Mouse (Mus musculus): ENCODE measurements around the gene Atp5h. TPM values are rescaled to one million over a fixed set of nuclear protein-coding genes. Genes with fewer than 3 reads are reported as not detected.
"Not testable (repeated sequence)": the region's sequence is repeated elsewhere in the genome, so short reads cannot be mapped to it uniquely, and the experiment has no call there.

The Atp5h gene
- 877 and 886 TPM in 2 replicates for polyA plus RNA-seq (2016; fragmentation: Nextera tagmentation; extraction: Ambion mirVana)

DNA sequence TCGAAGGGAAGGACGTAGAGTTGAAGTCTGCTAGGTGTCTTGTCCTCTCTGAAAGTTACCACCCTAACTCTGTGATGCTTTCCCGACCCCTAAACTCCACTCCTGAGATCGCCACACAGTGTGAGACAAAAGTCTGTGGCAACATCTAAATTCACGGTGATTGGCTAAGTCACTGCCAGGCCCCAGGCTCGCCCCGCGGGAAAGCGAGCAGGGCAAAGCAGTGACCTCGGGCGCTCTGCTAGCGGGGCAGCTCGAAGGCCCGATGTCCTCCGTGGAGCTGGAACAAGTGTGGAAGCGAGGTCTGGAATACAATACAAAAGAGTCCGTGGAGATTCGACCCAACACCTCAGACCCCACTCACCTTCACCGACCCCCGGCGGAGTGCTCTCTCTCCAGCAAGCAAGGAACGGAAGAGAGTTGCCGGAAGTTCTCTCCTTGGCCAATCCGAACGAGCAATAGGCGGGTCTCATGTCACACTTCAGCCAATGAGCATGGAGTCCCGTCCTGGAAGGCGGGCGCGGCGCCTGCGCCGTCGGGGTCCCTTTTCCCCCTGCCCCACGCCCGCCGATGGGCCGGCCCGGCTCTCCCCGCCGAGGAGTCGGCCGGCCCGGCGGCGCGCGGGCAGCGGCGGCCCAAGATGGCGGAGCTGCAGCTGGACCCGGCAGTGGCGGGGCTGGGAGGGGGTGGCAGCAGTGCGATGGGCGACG, at the start of gene Atp5h, which contains the start of gene Kctd2:
TSS of gene Atp5h (minus strand) at position 432 of the 707 bp plus-strand sequence.
TSS of gene Kctd2 (plus strand) at position 598 of the 707 bp plus-strand sequence.
- Histone ChIP-seq H3K9me3 (no peaks in the 10 kb centered on the region), H3K4me3 (peak within 1 kb of the TSS; percentile 99), H3K27ac (peak within 1 kb of the TSS; percentile 98), H3K27me3 (ENCODE audit: poor library complexity, severe bottlenecking) (no peaks in the 10 kb centered on the region), H3K36me3 (replicated peaks) (peaks cover 59% of the 10 kb centered on the region), H3K4me1 (peaks cover 45% of the 10 kb centered on the region)
- DNase-seq (ENCODE audit: extremely low spot score, low spot score), result peak; percentile 93
- under 1% methylated on average over 56 of the region's 56 CpGs for WGBS

DNA sequence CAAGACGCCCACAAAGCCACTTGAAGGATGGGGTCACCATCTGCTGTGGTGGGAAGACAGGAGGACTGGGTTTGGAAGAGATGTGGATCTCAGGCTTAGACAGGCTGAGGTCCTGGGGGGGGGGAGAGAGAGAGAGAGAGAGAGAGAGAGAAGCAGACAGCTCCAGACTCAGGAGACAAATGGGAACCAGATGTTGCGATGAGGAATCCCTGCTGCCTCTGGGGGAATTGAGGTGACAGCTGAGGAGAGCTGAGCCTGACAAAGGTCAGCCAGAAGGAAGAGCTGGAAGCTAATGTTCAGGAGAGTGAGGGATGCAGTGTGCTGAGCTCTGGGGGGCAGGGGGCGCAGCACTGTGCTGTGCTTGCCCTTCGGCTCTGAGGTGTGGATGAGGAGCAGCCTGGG, 47.5 kb upstream of the Atp5h start:
- no peaks in the 10 kb centered on the region for H3K36me3 ChIP-seq (replicated peaks)
- H3K27ac ChIP-seq, result peak overlapping the region; percentile 73
- peaks cover 3% of the 10 kb centered on the region; the same call in 1 of the 2 replicates for H3K27me3 ChIP-seq (ENCODE audit: poor library complexity, severe bottlenecking)
- H3K9me3 ChIP-seq, result no peaks in the 10 kb centered on the region
- no peak overlapping the region for H3K4me3 ChIP-seq
- no peak for DNase-seq (ENCODE audit: extremely low spot score, low spot score)
- peaks cover 16% of the 10 kb centered on the region for H3K4me1 ChIP-seq
- WGBS, result 45% methylated on average over 4 of the region's 4 CpGs

DNA sequence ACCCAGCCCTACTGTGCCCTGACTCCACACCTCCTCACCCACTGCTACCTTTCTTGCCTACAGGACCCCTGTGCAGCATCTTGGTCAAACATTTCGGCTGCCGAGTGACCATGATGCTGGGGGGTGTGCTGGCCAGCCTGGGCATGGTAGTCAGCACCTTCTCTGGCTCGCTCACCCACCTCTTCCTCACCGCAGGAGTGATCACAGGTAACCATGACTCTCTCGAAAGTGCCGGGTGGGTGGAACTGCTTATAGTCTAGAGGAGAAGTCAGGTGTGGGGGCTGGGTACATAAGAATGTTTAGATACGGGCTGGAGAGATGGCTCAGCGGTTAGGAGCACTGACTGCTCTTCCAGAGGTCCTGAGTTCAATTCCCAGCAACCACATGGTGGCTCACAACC, 45.1 kb upstream of the Atp5h start:
- 92% methylated on average over 8 of the region's 8 CpGs for WGBS
- no peaks in the 10 kb centered on the region for H3K9me3 ChIP-seq
- H3K36me3 ChIP-seq (replicated peaks), result no peaks in the 10 kb centered on the region
- peaks cover 24% of the 10 kb centered on the region for H3K4me1 ChIP-seq
- DNase-seq (ENCODE audit: extremely low spot score, low spot score), result no peak
- no peak overlapping the region for H3K4me3 ChIP-seq
- peaks cover 9% of the 10 kb centered on the region; the same call in 1 of the 2 replicates for H3K27me3 ChIP-seq (ENCODE audit: poor library complexity, severe bottlenecking)
- no peak overlapping the region for H3K27ac ChIP-seq

DNA sequence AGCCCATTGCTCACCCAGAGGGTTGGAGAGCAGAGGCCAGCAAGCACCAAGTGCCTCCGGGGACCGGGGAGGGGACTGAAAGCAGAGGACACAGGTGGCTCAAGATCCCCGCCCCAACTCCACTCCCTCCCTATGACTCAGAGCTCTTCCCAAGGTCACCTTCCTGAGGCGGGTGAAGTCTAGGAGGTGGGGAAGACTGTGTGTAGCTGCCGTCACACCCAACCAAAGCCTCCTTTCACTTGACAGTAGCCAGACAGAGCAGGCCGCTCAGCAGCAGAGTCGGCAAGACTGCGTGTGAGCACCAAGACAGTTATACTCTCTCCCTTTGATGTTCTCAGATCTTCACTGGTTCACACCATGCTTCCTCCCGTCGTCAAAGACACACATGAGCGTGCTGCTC, 43.6 kb upstream of the Atp5h start:
- Histone ChIP-seq H3K9me3 (no peaks in the 10 kb centered on the region), H3K27ac (no peak overlapping the region), H3K4me1 (peaks cover 24% of the 10 kb centered on the region), H3K36me3 (replicated peaks) (no peaks in the 10 kb centered on the region), H3K27me3 (ENCODE audit: poor library complexity, severe bottlenecking) (peaks cover 9% of the 10 kb centered on the region; the same call in 1 of the 2 replicates), H3K4me3 (no peak overlapping the region)
- DNase-seq (ENCODE audit: extremely low spot score, low spot score), result no peak
- WGBS, result 80% methylated on average over 11 of the region's 11 CpGs

DNA sequence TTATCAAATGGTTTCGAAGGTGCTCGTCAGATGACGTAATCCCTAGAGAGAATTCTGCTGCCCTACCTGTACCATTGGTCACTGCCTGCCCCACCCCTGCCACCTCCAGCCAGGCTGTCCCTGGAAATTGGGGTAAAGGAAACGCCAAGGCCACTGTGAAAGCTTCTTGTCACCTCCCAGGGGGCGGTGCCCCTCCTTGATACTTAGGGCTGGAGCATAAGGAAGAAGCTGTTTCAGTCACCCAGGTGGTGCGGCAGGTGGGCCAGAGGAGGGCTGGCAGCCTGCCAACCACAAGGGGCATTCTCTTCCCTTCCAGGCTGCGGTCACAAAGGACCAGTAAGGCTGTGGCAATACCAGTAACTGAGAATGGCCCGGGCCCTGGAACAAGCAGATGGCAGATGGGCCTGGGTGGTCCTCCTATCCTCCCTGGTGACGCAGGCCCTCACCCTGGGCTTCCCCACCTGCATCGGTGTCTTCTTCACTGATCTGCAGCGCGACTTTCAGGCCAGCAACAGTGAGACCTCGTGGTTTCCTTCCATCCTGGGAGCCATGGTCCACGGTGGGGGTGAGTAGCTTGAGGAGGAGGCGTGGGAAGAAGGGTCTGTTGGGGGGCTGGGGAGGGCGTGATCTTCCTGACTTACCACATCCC, 42.6 kb upstream of the Atp5h start, which contains the start of gene Slc16a5:
TSS of gene Slc16a5 (plus strand) at position 232 of the 649 bp plus-strand sequence.
- Histone ChIP-seq H3K27ac (no peak within 1 kb of the TSS), H3K9me3 (no peaks in the 10 kb centered on the region), H3K4me3 (no peak within 1 kb of the TSS), H3K36me3 (replicated peaks) (no peaks in the 10 kb centered on the region), H3K27me3 (ENCODE audit: poor library complexity, severe bottlenecking) (peaks cover 9% of the 10 kb centered on the region; the same call in 1 of the 2 replicates), H3K4me1 (peaks cover 27% of the 10 kb centered on the region)
- WGBS, result 80% methylated on average over 16 of the region's 16 CpGs
- DNase-seq (ENCODE audit: extremely low spot score, low spot score), result no peak

DNA sequence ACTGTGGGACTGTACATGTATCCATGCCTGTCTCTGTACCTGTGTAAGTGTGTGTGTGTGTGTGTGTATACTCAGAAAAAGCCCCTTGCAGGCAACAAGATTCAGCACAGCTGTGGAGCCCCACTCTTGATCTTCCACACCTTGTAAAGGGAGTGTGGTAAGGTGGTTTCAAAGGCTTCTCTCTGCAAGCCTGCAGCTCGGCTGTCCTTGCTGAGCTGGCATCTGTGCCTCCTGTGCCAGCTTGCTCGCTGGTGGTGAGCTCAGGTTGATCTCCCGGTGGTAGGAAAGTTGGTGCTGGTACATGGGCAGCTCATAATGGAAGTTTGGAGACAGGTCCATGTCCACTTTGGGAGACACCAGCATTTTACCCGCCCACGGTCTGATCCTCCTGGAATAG, 42.1 kb upstream of the Atp5h start:
- Histone ChIP-seq H3K27me3 (ENCODE audit: poor library complexity, severe bottlenecking) (peaks cover 9% of the 10 kb centered on the region; the same call in 1 of the 2 replicates), H3K27ac (no peak overlapping the region), H3K9me3 (no peaks in the 10 kb centered on the region), H3K4me1 (peaks cover 27% of the 10 kb centered on the region), H3K36me3 (replicated peaks) (no peaks in the 10 kb centered on the region), H3K4me3 (no peak overlapping the region)
- no peak for DNase-seq (ENCODE audit: extremely low spot score, low spot score)
- WGBS, result 70% methylated on average over 5 of the region's 5 CpGs

DNA sequence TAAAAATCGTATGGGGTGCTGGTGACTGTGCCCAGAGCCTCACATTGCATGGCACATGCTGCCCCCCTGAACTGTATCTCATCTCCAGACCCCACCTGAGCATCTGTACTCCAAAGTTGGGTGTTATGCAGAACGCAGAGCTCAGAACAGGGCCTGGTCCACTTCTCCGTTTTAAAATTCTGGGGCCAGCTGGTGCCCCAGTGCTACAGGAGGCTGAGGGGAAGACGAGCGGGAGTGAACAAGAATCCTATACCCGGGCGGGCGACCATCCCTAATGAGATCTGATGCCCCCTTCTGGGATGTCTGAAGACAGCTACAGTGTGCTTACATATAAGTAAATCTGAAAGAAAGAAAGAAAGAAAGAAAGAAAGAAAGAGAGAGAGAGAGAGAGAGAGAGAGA, 41.2 kb upstream of the Atp5h start:
- DNase-seq (ENCODE audit: extremely low spot score, low spot score), result no peak
- H3K36me3 ChIP-seq (replicated peaks), result no peaks in the 10 kb centered on the region
- WGBS, result 22% methylated on average over 8 of the region's 8 CpGs
- H3K4me1 ChIP-seq, result peaks cover 25% of the 10 kb centered on the region
- H3K27ac ChIP-seq, result no peak overlapping the region
- no peaks in the 10 kb centered on the region for H3K9me3 ChIP-seq
- H3K4me3 ChIP-seq, result no peak overlapping the region
- H3K27me3 ChIP-seq (ENCODE audit: poor library complexity, severe bottlenecking), result peaks cover 9% of the 10 kb centered on the region; the same call in 1 of the 2 replicates

DNA sequence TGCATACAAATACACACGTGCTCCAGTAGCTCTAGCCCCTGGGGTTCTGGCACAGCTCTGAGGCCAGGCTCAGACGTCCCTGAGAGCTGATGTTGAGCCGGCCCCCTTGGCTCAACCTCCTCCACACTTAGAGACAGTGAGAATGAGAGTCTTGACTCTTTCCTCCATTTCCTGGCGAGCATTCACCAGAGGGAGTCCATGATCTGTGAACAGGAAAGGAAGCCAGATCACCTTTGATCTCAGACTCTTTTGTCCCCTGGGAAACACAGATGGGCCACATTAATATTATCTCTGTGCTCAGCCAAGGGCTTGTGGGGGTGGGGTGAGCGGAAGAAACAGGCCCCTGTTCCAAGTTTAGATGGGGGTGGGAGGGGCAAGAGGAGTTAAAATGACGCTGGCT, 37.6 kb upstream of the Atp5h start:
- Histone ChIP-seq H3K27ac (peak overlapping the region; percentile 51; the same call in 1 of the 2 replicates), H3K27me3 (ENCODE audit: poor library complexity, severe bottlenecking) (0 out of 2 replicates have a peak, but pooled peaks cover 5% of the 10 kb centered on the region), H3K36me3 (replicated peaks) (no peaks in the 10 kb centered on the region), H3K4me1 (peaks cover 25% of the 10 kb centered on the region), H3K4me3 (no peak overlapping the region), H3K9me3 (0 out of 2 replicates have a peak, but pooled peaks cover 7% of the 10 kb centered on the region)
- whole genome bisulfite sequencing, result 46% methylated on average over 6 of the region's 6 CpGs
- no peak for DNase-seq (ENCODE audit: extremely low spot score, low spot score)

DNA sequence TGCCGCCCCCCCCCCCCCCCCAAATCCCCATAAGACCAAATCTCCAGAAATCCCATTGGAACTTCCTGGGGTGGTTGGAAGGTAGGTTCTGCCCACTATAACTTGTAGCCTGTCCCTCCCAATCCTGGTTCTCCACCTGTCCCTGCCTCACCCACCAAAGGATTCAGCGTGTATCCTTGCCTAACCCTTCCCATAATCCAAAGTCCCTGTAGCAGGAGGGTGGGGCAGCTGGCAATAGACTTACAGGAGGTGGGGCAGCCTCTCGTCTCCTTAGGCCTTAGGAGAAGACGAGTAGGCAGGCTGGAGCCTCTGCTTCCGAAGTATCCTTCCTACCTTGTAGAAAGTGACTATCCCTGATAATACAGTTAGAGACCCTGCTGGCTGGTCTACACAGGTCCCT, 36.4 kb upstream of the Atp5h start:
- H3K27ac ChIP-seq, result no peak overlapping the region
- no peaks in the 10 kb centered on the region for H3K36me3 ChIP-seq (replicated peaks)
- 0 out of 2 replicates have a peak, but pooled peaks cover 7% of the 10 kb centered on the region for H3K9me3 ChIP-seq
- H3K4me1 ChIP-seq, result peaks cover 18% of the 10 kb centered on the region
- DNase-seq (ENCODE audit: extremely low spot score, low spot score), result no peak
- H3K4me3 ChIP-seq, result no peak overlapping the region
- no peaks in the 10 kb centered on the region for H3K27me3 ChIP-seq (ENCODE audit: poor library complexity, severe bottlenecking)
- 94% methylated on average over 5 of the region's 5 CpGs for WGBS

DNA sequence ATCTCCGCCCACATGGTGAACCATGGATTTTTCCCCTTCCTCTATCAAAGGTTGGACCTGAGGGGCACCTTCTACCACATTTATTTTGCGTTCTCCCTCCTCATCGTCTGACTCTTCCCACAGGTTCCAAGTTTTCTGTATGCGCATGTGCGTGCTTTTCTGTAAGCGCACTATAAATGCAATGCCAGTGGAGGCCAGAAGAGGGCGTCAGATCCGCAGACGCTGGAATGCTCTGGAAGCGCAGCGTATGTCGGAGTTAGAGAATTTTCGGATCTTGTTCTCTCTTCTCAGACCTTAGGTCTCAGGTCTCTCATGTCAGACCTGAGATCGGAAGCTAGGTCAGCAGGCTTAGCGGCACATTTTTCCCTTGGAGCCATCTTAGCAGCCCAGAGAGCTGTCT, 35.9 kb upstream of the Atp5h start:
- no peaks in the 10 kb centered on the region for H3K27me3 ChIP-seq (ENCODE audit: poor library complexity, severe bottlenecking)
- no peak for DNase-seq (ENCODE audit: extremely low spot score, low spot score)
- H3K4me3 ChIP-seq, result no peak overlapping the region
- H3K4me1 ChIP-seq, result peaks cover 14% of the 10 kb centered on the region
- 0 out of 2 replicates have a peak, but pooled peaks cover 7% of the 10 kb centered on the region for H3K9me3 ChIP-seq
- no peaks in the 10 kb centered on the region for H3K36me3 ChIP-seq (replicated peaks)
- WGBS, result 84% methylated on average over 15 of the region's 15 CpGs
- no peak overlapping the region for H3K27ac ChIP-seq

DNA sequence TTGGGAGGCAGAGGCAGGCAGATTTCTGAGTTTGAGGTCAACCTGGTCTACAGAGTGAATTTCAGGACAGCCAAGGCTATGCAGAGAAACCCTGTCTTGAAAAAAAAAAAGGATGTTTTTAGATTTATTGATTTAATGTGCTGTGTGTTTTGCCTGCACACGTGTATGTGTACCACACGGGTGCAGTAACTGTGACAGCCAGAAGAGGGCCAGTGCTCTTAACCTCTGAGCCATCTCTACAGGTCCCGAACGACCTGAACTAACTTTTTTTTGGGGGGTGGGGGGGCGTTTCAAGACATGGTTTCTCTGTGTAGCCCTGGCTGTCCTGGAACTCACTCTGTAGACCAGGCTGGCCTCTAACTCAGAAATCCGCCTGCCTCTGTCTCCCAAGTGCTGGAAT, 35.1 kb upstream of the Atp5h start:
- WGBS, result 85% methylated on average over 6 of the region's 6 CpGs
- H3K27ac ChIP-seq; H3K27me3 ChIP-seq (ENCODE audit: poor library complexity, severe bottlenecking): not testable (repeated sequence)

DNA sequence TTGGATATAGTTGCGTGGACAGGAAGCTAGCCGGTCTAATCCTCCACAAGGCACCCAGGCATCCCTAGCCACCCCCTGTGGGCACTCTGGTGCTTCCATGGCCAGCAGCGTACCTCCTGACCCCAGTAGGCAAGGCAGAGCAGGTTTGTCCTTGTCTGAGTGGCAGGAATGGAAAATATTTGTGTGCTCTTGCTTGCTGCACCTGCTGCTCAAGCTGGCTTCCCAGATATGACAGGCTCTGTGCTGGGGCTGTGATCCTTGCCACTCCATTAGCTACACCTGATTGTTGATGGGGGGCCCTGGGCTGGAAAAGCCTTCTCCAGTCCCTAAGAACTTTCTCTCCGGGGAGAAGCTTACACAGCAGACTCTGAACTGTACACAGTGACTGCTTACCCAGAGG, 33.5 kb upstream of the Atp5h start:
- peaks cover 29% of the 10 kb centered on the region for H3K4me1 ChIP-seq
- no peaks in the 10 kb centered on the region for H3K36me3 ChIP-seq (replicated peaks)
- WGBS, result 72% methylated on average over 4 of the region's 4 CpGs
- 0 out of 2 replicates have a peak, but pooled peaks cover 7% of the 10 kb centered on the region for H3K9me3 ChIP-seq
- H3K27ac ChIP-seq, result no peak overlapping the region
- H3K4me3 ChIP-seq, result no peak overlapping the region
- no peak for DNase-seq (ENCODE audit: extremely low spot score, low spot score)
- H3K27me3 ChIP-seq (ENCODE audit: poor library complexity, severe bottlenecking), result no peaks in the 10 kb centered on the region

More for the DNA sequence above, 35.1 kb upstream of the Atp5h start:
- H3K9me3 ChIP-seq; DNase-seq (ENCODE audit: extremely low spot score, low spot score); H3K4me3 ChIP-seq; H3K36me3 ChIP-seq (replicated peaks): not testable (repeated sequence)
- peaks cover 14% of the 10 kb centered on the region for H3K4me1 ChIP-seq

All from forebrain, embryonic 10.5 days (tissue).